Mouse (Mus musculus): ENCODE measurements at regions not wholly inside any gene's neighbourhood (a gene's known extent, or its start where the extent isn't known, plus 50 kb on each side); places are given as distances from the start of the nearest gene placed in this dataset.

GRCm38 (mm10) chr5:116994508-116994907, 121.4 kb downstream of the Suds3 start:
- TF ChIP-seq CTCF (IDR thresholded peaks at IDR 0.05; ENCODE audit: low read depth): no peak
- no peak for TF ChIP-seq EP300 (optimal IDR thresholded peaks at IDR 0.05)
